Mouse (Mus musculus): ENCODE measurements around the gene Adtrp. TPM values are rescaled to one million over a fixed set of nuclear protein-coding genes. Genes with fewer than 3 reads are reported as not detected.

Gene Adtrp
- polyA plus RNA-seq, 1 experiment: not detected

GRCm38 (mm10) chr13:41846516-41846915 lies 968 bp downstream of the Adtrp start:
- no peak for TF ChIP-seq CTCF (IDR thresholded peaks at IDR 0.05; ENCODE audit: insufficient read depth, low read depth, low read length)
- TF ChIP-seq POLR2A (IDR thresholded peaks at IDR 0.05; ENCODE audit: insufficient read depth, low read depth, low read length): no peak
- H3K4me3 ChIP-seq (ENCODE audit: insufficient read depth, low read depth, low read length): no peak overlapping the region
- H3K27ac ChIP-seq (ENCODE audit: insufficient read depth, low read depth, low read length): no peak overlapping the region
- no peaks in the 10 kb centered on the region for H3K4me1 ChIP-seq (ENCODE audit: control insufficient read depth, insufficient read depth, low read length)
- WGBS: 84% methylated on average over 5 of the region's 5 CpGs

- TF ChIP-seq CTCF (IDR thresholded peaks at IDR 0.05; ENCODE audit: insufficient read depth, low read depth, low read length) (no peak), POLR2A (IDR thresholded peaks at IDR 0.05; ENCODE audit: insufficient read depth, low read depth, low read length) (no peak)
- 86% methylated on average over 5 of the region's 5 CpGs for WGBS
Measured at GRCm38 (mm10) chr13:41845013-41845412, 2.5 kb downstream of the Adtrp start.

DNA sequence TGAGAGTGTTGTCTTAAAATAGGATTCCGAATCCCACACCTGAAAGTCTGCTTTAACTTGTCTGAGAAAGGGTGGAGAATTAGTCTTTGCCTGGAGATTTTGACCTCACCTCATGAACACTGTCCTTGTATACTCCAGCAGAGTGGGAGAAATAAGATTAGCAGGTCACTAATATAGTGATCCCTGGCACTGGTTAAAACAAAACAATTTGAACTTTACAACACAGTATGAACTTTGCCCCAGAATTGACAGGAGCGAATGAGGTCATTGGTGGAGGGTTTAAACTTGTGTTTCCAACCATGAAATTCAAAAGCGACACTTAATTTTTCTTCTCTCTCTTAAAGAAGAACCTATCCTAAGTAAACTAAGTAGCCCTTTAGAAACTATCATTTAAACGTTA lies 3.4 kb downstream of the Adtrp start:
- Histone ChIP-seq H3K4me3 (ENCODE audit: insufficient read depth, low read depth, low read length) (no peak overlapping the region), H3K4me1 (ENCODE audit: control insufficient read depth, insufficient read depth, low read length) (no peaks in the 10 kb centered on the region), H3K27ac (ENCODE audit: insufficient read depth, low read depth, low read length) (no peak overlapping the region)
- WGBS: 91% methylated on average over 4 of the region's 4 CpGs
- TF ChIP-seq POLR2A (IDR thresholded peaks at IDR 0.05; ENCODE audit: insufficient read depth, low read depth, low read length) (no peak), CTCF (IDR thresholded peaks at IDR 0.05; ENCODE audit: insufficient read depth, low read depth, low read length) (no peak)

More at GRCm38 (mm10) chr13:41845013-41845412, 2.5 kb downstream of the Adtrp start:
- Histone ChIP-seq H3K4me1 (ENCODE audit: control insufficient read depth, insufficient read depth, low read length) (no peaks in the 10 kb centered on the region), H3K4me3 (ENCODE audit: insufficient read depth, low read depth, low read length) (no peak overlapping the region), H3K27ac (ENCODE audit: insufficient read depth, low read depth, low read length) (no peak overlapping the region)

DNA sequence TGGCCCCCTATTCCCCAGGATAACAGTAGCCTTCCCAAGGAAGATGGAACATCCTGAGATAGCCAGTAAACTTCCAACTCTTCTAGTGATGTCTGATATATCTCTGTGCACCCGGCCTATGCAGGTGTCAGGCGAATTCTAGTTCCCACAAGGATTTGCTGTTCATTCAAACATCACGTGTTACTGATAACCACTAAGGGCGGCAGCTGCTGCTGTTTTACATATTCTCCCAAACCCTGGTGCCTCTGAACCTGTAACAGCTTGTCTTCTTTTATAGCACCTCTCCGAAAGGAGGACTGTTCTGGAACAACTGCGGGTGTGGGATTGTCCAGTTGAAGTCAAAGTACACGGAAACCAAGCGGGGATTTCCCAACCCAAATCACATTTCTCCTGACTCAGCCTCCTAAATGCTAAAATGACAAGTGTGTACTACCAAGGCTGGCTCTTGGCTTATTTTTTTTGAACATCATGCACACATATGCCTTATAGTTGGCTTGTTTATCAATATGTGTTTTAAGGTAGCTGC lies 13.8 kb downstream of the Adtrp start:
- TF ChIP-seq CTCF (IDR thresholded peaks at IDR 0.05; ENCODE audit: insufficient read depth, low read depth, low read length) (no peak), POLR2A (IDR thresholded peaks at IDR 0.05; ENCODE audit: insufficient read depth, low read depth, low read length) (no peak)
- Histone ChIP-seq H3K27ac (ENCODE audit: insufficient read depth, low read depth, low read length) (no peak overlapping the region), H3K4me1 (ENCODE audit: control insufficient read depth, insufficient read depth, low read length) (no peaks in the 10 kb centered on the region), H3K4me3 (ENCODE audit: insufficient read depth, low read depth, low read length) (no peak overlapping the region)
- 97% methylated on average over 8 of the region's 8 CpGs for WGBS

- Histone ChIP-seq H3K4me1 (ENCODE audit: control insufficient read depth, insufficient read depth, low read length) (no peaks in the 10 kb centered on the region), H3K27ac (ENCODE audit: insufficient read depth, low read depth, low read length) (0 out of 2 replicates have a peak overlapping the region, but pooled peaks have one; percentile 38), H3K4me3 (ENCODE audit: insufficient read depth, low read depth, low read length) (no peak overlapping the region)
- no peak for TF ChIP-seq POLR2A (IDR thresholded peaks at IDR 0.05; ENCODE audit: insufficient read depth, low read depth, low read length)
- 92% methylated on average over 8 of the region's 8 CpGs for WGBS
Measured at GRCm38 (mm10) chr13:41828296-41828754, 19.2 kb downstream of the Adtrp start.

DNA sequence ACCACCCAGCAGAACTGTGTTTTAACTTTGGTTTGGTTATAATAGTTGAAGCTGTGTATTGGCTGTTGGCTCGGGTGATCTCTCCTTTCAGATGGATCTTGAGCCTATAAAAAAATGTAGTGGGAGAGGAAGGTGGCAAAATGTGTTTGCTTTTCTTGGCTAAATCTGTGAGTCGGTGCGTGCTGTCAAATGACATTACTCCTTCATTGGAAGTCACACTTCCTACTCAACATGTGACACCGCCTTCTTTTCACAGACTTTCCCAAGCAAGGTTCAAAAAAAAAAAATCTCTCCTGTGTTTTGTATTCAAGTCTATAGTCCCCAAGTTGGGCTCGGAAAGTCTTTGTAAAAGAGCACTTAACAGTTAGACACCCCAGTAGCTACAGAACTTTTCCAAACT lies 19.9 kb downstream of the Adtrp start:
- H3K27ac ChIP-seq (ENCODE audit: insufficient read depth, low read depth, low read length): no peak overlapping the region
- WGBS: 89% methylated on average over 5 of the region's 5 CpGs

GRCm38 (mm10) chr13:41825379-41825966 lies 22.0 kb downstream of the Adtrp start:
- WGBS: 72% methylated on average over 11 of the region's 11 CpGs
- Histone ChIP-seq H3K4me1 (ENCODE audit: control insufficient read depth, insufficient read depth, low read length) (peaks cover 3% of the 10 kb centered on the region; the same call in 1 of the 2 replicates), H3K4me3 (ENCODE audit: insufficient read depth, low read depth, low read length) (no peak overlapping the region), H3K27ac (ENCODE audit: insufficient read depth, low read depth, low read length) (no peak overlapping the region)
- TF ChIP-seq CTCF (IDR thresholded peaks at IDR 0.05; ENCODE audit: insufficient read depth, low read depth, low read length) (no peak), POLR2A (IDR thresholded peaks at IDR 0.05; ENCODE audit: insufficient read depth, low read depth, low read length) (no peak)

More for the DNA sequence above, 19.9 kb downstream of the Adtrp start:
- no peak overlapping the region for H3K4me3 ChIP-seq (ENCODE audit: insufficient read depth, low read depth, low read length)
- H3K4me1 ChIP-seq (ENCODE audit: control insufficient read depth, insufficient read depth, low read length): peaks cover under 1% of the 10 kb centered on the region; the same call in 1 of the 2 replicates
- TF ChIP-seq POLR2A (IDR thresholded peaks at IDR 0.05; ENCODE audit: insufficient read depth, low read depth, low read length) (no peak), CTCF (IDR thresholded peaks at IDR 0.05; ENCODE audit: insufficient read depth, low read depth, low read length) (no peak)

GRCm38 (mm10) chr13:41823077-41823476 lies 24.4 kb downstream of the Adtrp start:
- no peak overlapping the region for H3K27ac ChIP-seq (ENCODE audit: insufficient read depth, low read depth, low read length)
- peaks cover 3% of the 10 kb centered on the region; the same call in 1 of the 2 replicates for H3K4me1 ChIP-seq (ENCODE audit: control insufficient read depth, insufficient read depth, low read length)
- no peak overlapping the region for H3K4me3 ChIP-seq (ENCODE audit: insufficient read depth, low read depth, low read length)
- WGBS: 42% methylated on average over 3 of the region's 3 CpGs
- TF ChIP-seq CTCF (IDR thresholded peaks at IDR 0.05; ENCODE audit: insufficient read depth, low read depth, low read length) (no peak), POLR2A (IDR thresholded peaks at IDR 0.05; ENCODE audit: insufficient read depth, low read depth, low read length) (no peak)

DNA sequence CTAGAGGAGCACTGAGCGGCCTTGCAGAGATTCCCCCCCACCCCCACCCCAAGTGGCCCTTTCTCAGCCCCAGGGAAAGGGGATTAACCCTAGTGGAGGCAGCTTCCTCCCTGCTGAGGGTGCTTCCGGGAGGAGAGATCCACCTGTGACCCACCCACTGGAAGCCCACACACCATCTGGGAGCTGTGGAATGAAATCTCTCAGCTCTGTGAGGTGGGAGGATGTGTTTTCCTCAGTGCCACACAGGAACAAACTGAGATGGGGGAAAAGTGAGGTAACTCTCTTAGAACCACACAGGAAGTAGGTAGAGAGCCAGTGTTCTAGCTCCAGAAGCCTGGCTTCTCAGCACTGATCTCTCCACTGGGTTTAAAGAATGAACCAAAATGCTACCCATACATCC lies 24.9 kb downstream of the Adtrp start:
- TF ChIP-seq POLR2A (IDR thresholded peaks at IDR 0.05; ENCODE audit: insufficient read depth, low read depth, low read length): no peak
- TF ChIP-seq CTCF (IDR thresholded peaks at IDR 0.05; ENCODE audit: insufficient read depth, low read depth, low read length): no peak
- peaks cover 3% of the 10 kb centered on the region; the same call in 1 of the 2 replicates for H3K4me1 ChIP-seq (ENCODE audit: control insufficient read depth, insufficient read depth, low read length)
- no peak overlapping the region for H3K4me3 ChIP-seq (ENCODE audit: insufficient read depth, low read depth, low read length)
- no peak overlapping the region for H3K27ac ChIP-seq (ENCODE audit: insufficient read depth, low read depth, low read length)
- WGBS: 78% methylated on average over 2 of the region's 2 CpGs

Measured in olfactory bulb, adult 2 months (tissue).